Mouse (Mus musculus): ENCODE results near the gene Slc2a13. TPM values are rescaled to one million over a fixed set of nuclear protein-coding genes. Genes with fewer than 3 reads are reported as not detected.

Gene Slc2a13
- polyA plus RNA-seq, 1 experiment from 2014 or later: 1.9 TPM

DNA sequence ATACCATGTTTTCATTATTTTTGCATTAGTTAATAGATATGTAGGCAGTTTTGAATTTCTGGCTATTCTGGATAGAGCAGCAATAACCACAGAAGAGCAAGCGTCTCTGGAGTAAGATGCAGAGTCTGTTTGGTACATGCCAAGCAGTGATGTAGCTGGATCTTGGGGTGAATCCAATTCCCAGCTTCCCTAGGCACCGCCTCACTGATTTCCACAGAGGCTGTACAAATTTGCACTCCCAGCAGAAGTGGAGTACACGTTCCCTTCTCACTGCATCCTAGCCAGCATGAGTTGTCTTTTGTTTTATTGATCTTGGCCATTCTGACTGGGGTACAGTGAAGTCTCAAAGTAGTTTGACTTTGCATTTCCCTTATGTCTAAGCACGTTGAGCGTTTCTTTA, 291.5 kb downstream of the Slc2a13 start:
- no peak overlapping the region for H3K4me3 ChIP-seq (replicated peaks; ENCODE audit: low read depth, low read length)
- no peak overlapping the region for H3K9ac ChIP-seq (ENCODE audit: low read depth, low read length)
- no peak for TF ChIP-seq CTCF (IDR thresholded peaks at IDR 0.05; ENCODE audit: low read depth)
- DNase-seq (ENCODE audit: low spot score) (no peak), ATAC-seq (replicated peaks; ENCODE audit: low FRiP score, low read depth) (no peak)
- H3K4me2 ChIP-seq (ENCODE audit: low read length): no peak overlapping the region
- H3K4me1 ChIP-seq (replicated peaks; ENCODE audit: insufficient read depth, low read length): no peaks in the 10 kb centered on the region
- H3K27me3 ChIP-seq (ENCODE audit: insufficient read depth, low read length): no peaks in the 10 kb centered on the region
- no peaks in the 10 kb centered on the region for H3K9me3 ChIP-seq (replicated peaks; ENCODE audit: low read length)
- no peaks in the 10 kb centered on the region for H3K36me3 ChIP-seq (ENCODE audit: insufficient read depth, low read length)
- H3K27ac ChIP-seq: no peak overlapping the region
- WGBS: 86% methylated on average over 5 of the region's 5 CpGs

DNA sequence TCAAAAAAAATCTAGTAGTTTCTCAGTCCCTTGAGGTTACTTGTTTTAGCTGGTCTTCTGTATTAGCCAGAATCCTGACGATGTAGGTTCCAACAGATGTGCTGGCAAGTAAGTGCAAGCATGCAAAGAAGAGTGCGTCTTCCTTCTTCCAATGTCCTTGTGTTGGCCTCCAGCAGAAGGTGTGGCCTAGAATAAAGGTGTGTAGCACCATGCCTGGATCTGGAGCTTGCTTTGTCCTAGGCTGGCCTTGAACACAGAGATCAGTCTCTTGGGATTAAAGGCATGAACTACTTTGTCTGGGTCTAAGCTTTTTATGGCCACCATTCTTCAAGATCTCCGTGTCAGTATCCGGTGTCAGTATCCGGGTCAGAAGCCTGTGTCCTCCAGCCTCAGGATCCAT, 293.5 kb downstream of the Slc2a13 start:
- Histone ChIP-seq H3K4me2 (ENCODE audit: low read length) (no peak overlapping the region), H3K9ac (ENCODE audit: low read depth, low read length) (no peak overlapping the region), H3K27me3 (ENCODE audit: insufficient read depth, low read length) (no peaks in the 10 kb centered on the region), H3K4me1 (replicated peaks; ENCODE audit: insufficient read depth, low read length) (no peaks in the 10 kb centered on the region), H3K4me3 (replicated peaks; ENCODE audit: low read depth, low read length) (no peak overlapping the region), H3K27ac (no peak overlapping the region), H3K9me3 (replicated peaks; ENCODE audit: low read length) (no peaks in the 10 kb centered on the region), H3K36me3 (ENCODE audit: insufficient read depth, low read length) (no peaks in the 10 kb centered on the region)
- TF ChIP-seq CTCF (IDR thresholded peaks at IDR 0.05; ENCODE audit: low read depth): no peak
- ATAC-seq (replicated peaks; ENCODE audit: low FRiP score, low read depth) (no peak), DNase-seq (ENCODE audit: low spot score) (no peak)
- 86% methylated on average over 5 of the region's 5 CpGs for WGBS

DNA sequence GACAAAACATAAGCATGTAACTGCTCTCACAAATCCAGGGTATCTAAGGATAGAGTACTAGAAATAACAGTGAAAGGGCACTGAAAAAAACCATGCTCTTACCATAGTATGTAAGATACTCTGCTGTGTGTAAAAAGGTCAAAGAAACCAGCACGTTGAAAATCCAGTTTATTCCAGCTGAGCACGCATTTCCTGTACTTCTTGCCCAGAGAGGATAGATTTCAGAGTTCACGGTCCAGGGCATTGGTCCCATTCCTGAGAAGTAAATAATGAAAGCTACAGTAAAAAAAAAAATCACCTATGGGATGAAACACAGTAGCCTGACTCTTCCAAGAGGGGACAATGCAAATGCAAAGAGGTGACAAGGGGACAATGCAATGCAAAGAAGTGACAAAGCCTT, 297.1 kb downstream of the Slc2a13 start:
- WGBS: 28% methylated on average over 3 of the region's 3 CpGs
- DNase-seq (ENCODE audit: low spot score): no peak
- Histone ChIP-seq H3K4me3 (replicated peaks; ENCODE audit: low read depth, low read length) (no peak overlapping the region), H3K9me3 (replicated peaks; ENCODE audit: low read length) (no peaks in the 10 kb centered on the region), H3K4me1 (replicated peaks; ENCODE audit: insufficient read depth, low read length) (no peaks in the 10 kb centered on the region), H3K36me3 (ENCODE audit: insufficient read depth, low read length) (no peaks in the 10 kb centered on the region), H3K27ac (peak overlapping the region; percentile 47; the same call in 1 of the 2 replicates), H3K27me3 (ENCODE audit: insufficient read depth, low read length) (no peaks in the 10 kb centered on the region), H3K4me2 (ENCODE audit: low read length) (no peak overlapping the region), H3K9ac (ENCODE audit: low read depth, low read length) (no peak overlapping the region)
- no peak for ATAC-seq (replicated peaks; ENCODE audit: low FRiP score, low read depth)
- TF ChIP-seq CTCF (IDR thresholded peaks at IDR 0.05; ENCODE audit: low read depth): no peak

GRCm38 (mm10) chr15:91268532-91268931, 304.5 kb downstream of the Slc2a13 start:
- no peaks in the 10 kb centered on the region for H3K4me1 ChIP-seq (replicated peaks; ENCODE audit: insufficient read depth, low read length)
- H3K36me3 ChIP-seq (ENCODE audit: insufficient read depth, low read length): no peaks in the 10 kb centered on the region
- peak; percentile 28 for DNase-seq (ENCODE audit: low spot score)
- no peak overlapping the region for H3K4me3 ChIP-seq (replicated peaks; ENCODE audit: low read depth, low read length)
- WGBS: 75% methylated on average over 4 of the region's 4 CpGs
- H3K27me3 ChIP-seq (ENCODE audit: insufficient read depth, low read length): no peaks in the 10 kb centered on the region
- H3K27ac ChIP-seq: peak overlapping the region; percentile 31; the same call in 1 of the 2 replicates
- H3K9me3 ChIP-seq (replicated peaks; ENCODE audit: low read length): no peaks in the 10 kb centered on the region
- H3K9ac ChIP-seq (ENCODE audit: low read depth, low read length): no peak overlapping the region
- TF ChIP-seq CTCF (IDR thresholded peaks at IDR 0.05; ENCODE audit: low read depth): no peak
- peak; percentile 73 for ATAC-seq (replicated peaks; ENCODE audit: low FRiP score, low read depth)
- H3K4me2 ChIP-seq (ENCODE audit: low read length): no peak overlapping the region

DNA sequence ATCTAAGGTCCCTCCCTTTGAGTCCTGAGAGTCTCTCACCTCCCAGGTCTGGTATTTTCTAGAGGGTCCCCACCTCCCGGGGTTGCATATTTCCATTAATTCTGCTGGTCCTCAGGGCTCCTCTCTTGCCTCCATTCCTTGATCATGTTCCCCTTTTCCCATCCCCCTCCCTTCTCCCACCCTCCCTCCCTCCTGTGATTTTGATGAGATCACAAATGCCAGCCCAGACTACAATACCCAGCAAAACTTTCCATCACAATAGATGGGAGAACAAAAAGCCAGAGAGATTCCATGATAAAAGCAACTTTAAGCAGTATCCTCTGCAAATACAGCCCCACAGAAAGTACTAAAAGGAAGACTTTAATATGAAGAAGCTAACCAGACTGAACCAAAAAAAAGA, 309.1 kb downstream of the Slc2a13 start:
- H3K9ac ChIP-seq (ENCODE audit: low read depth, low read length): no peak overlapping the region
- no peaks in the 10 kb centered on the region for H3K9me3 ChIP-seq (replicated peaks; ENCODE audit: low read length)
- H3K4me1 ChIP-seq (replicated peaks; ENCODE audit: insufficient read depth, low read length): no peaks in the 10 kb centered on the region
- 89% methylated on average over 1 of the region's 1 CpGs for WGBS
- ATAC-seq (replicated peaks; ENCODE audit: low FRiP score, low read depth) (no peak), DNase-seq (ENCODE audit: low spot score) (no peak)
- H3K4me2 ChIP-seq (ENCODE audit: low read length): no peak overlapping the region
- H3K4me3 ChIP-seq (replicated peaks; ENCODE audit: low read depth, low read length): no peak overlapping the region
- TF ChIP-seq CTCF (IDR thresholded peaks at IDR 0.05; ENCODE audit: low read depth): no peak
- H3K36me3 ChIP-seq (ENCODE audit: insufficient read depth, low read length): no peaks in the 10 kb centered on the region
- H3K27ac ChIP-seq: no peak overlapping the region
- H3K27me3 ChIP-seq (ENCODE audit: insufficient read depth, low read length): no peaks in the 10 kb centered on the region

DNA sequence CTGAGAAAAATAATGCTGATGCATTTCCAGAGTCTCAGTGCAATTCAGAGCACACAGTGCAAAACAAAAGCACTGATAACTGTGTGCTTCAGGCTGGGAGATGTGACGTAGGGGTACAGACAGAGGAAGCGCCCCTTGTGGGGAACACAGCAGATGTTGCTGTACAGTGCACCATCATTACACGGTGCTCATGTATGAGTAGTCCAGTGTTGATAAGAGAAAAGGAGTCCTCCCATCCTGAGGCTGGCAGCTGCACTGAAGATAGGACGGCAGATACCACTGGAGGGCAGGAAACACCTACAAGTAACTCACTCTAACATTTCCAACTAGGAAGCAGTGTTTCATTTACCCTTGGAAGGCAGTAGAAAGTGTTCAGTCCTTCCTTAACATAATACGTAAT, 312.5 kb downstream of the Slc2a13 start:
- Histone ChIP-seq H3K4me2 (ENCODE audit: low read length) (no peak overlapping the region), H3K27ac (no peak overlapping the region), H3K4me1 (replicated peaks; ENCODE audit: insufficient read depth, low read length) (no peaks in the 10 kb centered on the region), H3K9ac (ENCODE audit: low read depth, low read length) (no peak overlapping the region), H3K9me3 (replicated peaks; ENCODE audit: low read length) (no peaks in the 10 kb centered on the region), H3K27me3 (ENCODE audit: insufficient read depth, low read length) (no peaks in the 10 kb centered on the region), H3K36me3 (ENCODE audit: insufficient read depth, low read length) (no peaks in the 10 kb centered on the region), H3K4me3 (replicated peaks; ENCODE audit: low read depth, low read length) (no peak overlapping the region)
- ATAC-seq (replicated peaks; ENCODE audit: low FRiP score, low read depth) (no peak), DNase-seq (ENCODE audit: low spot score) (no peak)
- TF ChIP-seq CTCF (IDR thresholded peaks at IDR 0.05; ENCODE audit: low read depth): peak; percentile 30; the same call in 1 of the 2 replicates
- 67% methylated on average over 5 of the region's 5 CpGs for WGBS

DNA sequence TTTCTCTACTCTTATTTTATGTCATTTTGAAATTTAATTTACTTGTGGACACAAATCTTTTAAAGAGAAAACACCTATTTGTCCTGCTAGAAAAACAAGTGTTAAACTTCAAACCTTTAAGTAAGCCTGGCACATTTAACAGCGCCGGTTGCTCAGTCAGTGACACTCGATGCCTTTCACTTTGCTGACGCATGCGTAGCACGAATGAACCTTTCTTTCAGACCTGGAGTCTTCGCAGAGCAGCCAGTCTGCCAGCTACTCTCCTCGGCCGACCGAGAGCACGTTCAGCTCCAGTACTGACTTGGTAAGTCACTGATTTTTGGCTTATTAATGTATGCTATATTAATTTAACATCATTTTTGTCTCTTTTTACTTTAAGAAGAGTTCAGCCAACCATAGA, 315.9 kb downstream of the Slc2a13 start:
- ATAC-seq (replicated peaks; ENCODE audit: low FRiP score, low read depth) (no peak), DNase-seq (ENCODE audit: low spot score) (peak; percentile 34)
- WGBS: 39% methylated on average over 11 of the region's 11 CpGs
- Histone ChIP-seq H3K4me1 (replicated peaks; ENCODE audit: insufficient read depth, low read length) (no peaks in the 10 kb centered on the region), H3K27me3 (ENCODE audit: insufficient read depth, low read length) (no peaks in the 10 kb centered on the region), H3K27ac (no peak overlapping the region), H3K4me3 (replicated peaks; ENCODE audit: low read depth, low read length) (no peak overlapping the region), H3K9ac (ENCODE audit: low read depth, low read length) (no peak overlapping the region), H3K36me3 (ENCODE audit: insufficient read depth, low read length) (no peaks in the 10 kb centered on the region), H3K4me2 (ENCODE audit: low read length) (no peak overlapping the region), H3K9me3 (replicated peaks; ENCODE audit: low read length) (no peaks in the 10 kb centered on the region)
- TF ChIP-seq CTCF (IDR thresholded peaks at IDR 0.05; ENCODE audit: low read depth): no peak
